Mouse (Mus musculus): ENCODE measurements at regions not wholly inside any gene's neighbourhood (a gene's known extent, or its start where the extent isn't known, plus 50 kb on each side); places are given as distances from the start of the nearest gene placed in this dataset.

GRCm38 (mm10) chr4:54563075-54563474 is 381.8 kb upstream of the Zfp462 start:
- no peak overlapping the region for H3K4me2 ChIP-seq
- no peak overlapping the region for H3K4me3 ChIP-seq
- H3K27ac ChIP-seq: no peak overlapping the region
- WGBS: 96% methylated on average over 1 of the region's 1 CpGs
- H3K9me3 ChIP-seq: peaks cover 5% of the 10 kb centered on the region; the same call in 1 of the 2 replicates
- ATAC-seq (ENCODE audit: low FRiP score): no peak
- H3K27me3 ChIP-seq: no peaks in the 10 kb centered on the region
- no peaks in the 10 kb centered on the region for H3K36me3 ChIP-seq
- no peak overlapping the region for H3K9ac ChIP-seq
- H3K4me1 ChIP-seq (replicated peaks): no peaks in the 10 kb centered on the region

- Histone ChIP-seq H3K4me1 (replicated peaks) (no peaks in the 10 kb centered on the region), H3K9ac (no peak overlapping the region), H3K36me3 (no peaks in the 10 kb centered on the region), H3K27ac (no peak overlapping the region), H3K4me3 (no peak overlapping the region), H3K4me2 (no peak overlapping the region), H3K27me3 (no peaks in the 10 kb centered on the region), H3K9me3 (no peaks in the 10 kb centered on the region)
- no peak for ATAC-seq (ENCODE audit: low FRiP score)
Measured at GRCm38 (mm10) chr4:54573185-54573584, 371.7 kb upstream of the Zfp462 start.

GRCm38 (mm10) chr4:54587197-54587596 is 357.7 kb upstream of the Zfp462 start:
- 74% methylated on average over 6 of the region's 6 CpGs for WGBS
- Histone ChIP-seq H3K9ac (no peak overlapping the region), H3K4me1 (replicated peaks) (no peaks in the 10 kb centered on the region), H3K4me3 (no peak overlapping the region), H3K27ac (no peak overlapping the region), H3K9me3 (no peaks in the 10 kb centered on the region), H3K27me3 (no peaks in the 10 kb centered on the region), H3K36me3 (no peaks in the 10 kb centered on the region), H3K4me2 (no peak overlapping the region)
- ATAC-seq (ENCODE audit: low FRiP score): no peak

- no peaks in the 10 kb centered on the region for H3K9me3 ChIP-seq
- no peak overlapping the region for H3K4me2 ChIP-seq
- H3K4me1 ChIP-seq (replicated peaks): no peaks in the 10 kb centered on the region
- no peaks in the 10 kb centered on the region for H3K27me3 ChIP-seq
- H3K27ac ChIP-seq: no peak overlapping the region
- H3K9ac ChIP-seq: no peak overlapping the region
- 89% methylated on average over 6 of the region's 6 CpGs for WGBS
- ATAC-seq (ENCODE audit: low FRiP score): no peak
- no peaks in the 10 kb centered on the region for H3K36me3 ChIP-seq
- no peak overlapping the region for H3K4me3 ChIP-seq
Measured at GRCm38 (mm10) chr4:54588704-54589103, 356.1 kb upstream of the Zfp462 start.

GRCm38 (mm10) chr4:54601671-54602512 is 343.0 kb upstream of the Zfp462 start:
- ATAC-seq (ENCODE audit: low FRiP score): peak; percentile 78
- Histone ChIP-seq H3K4me1 (replicated peaks) (peaks cover 9% of the 10 kb centered on the region; the same call in 1 of the 2 replicates), H3K27me3 (no peaks in the 10 kb centered on the region), H3K9me3 (no peaks in the 10 kb centered on the region), H3K4me3 (no peak overlapping the region), H3K9ac (no peak overlapping the region), H3K27ac (peak overlapping the region; percentile 63), H3K4me2 (no peak overlapping the region), H3K36me3 (no peaks in the 10 kb centered on the region)
- whole genome bisulfite sequencing: 30% methylated on average over 15 of the region's 15 CpGs

- Histone ChIP-seq H3K27ac (no peak overlapping the region), H3K9me3 (no peaks in the 10 kb centered on the region), H3K36me3 (no peaks in the 10 kb centered on the region), H3K4me3 (no peak overlapping the region), H3K4me2 (no peak overlapping the region), H3K4me1 (replicated peaks) (peaks cover 9% of the 10 kb centered on the region; the same call in 1 of the 2 replicates), H3K9ac (no peak overlapping the region), H3K27me3 (no peaks in the 10 kb centered on the region)
- WGBS: 78% methylated on average over 6 of the region's 6 CpGs
- no peak for ATAC-seq (ENCODE audit: low FRiP score)
Measured at GRCm38 (mm10) chr4:54602513-54603205, 342.2 kb upstream of the Zfp462 start.

- Histone ChIP-seq H3K4me1 (replicated peaks) (peaks cover 19% of the 10 kb centered on the region), H3K9ac (no peak overlapping the region), H3K9me3 (no peaks in the 10 kb centered on the region), H3K27me3 (no peaks in the 10 kb centered on the region), H3K4me3 (no peak overlapping the region), H3K27ac (no peak overlapping the region), H3K36me3 (no peaks in the 10 kb centered on the region), H3K4me2 (no peak overlapping the region)
- ATAC-seq (ENCODE audit: low FRiP score): no peak
- WGBS: 64% methylated on average over 5 of the region's 5 CpGs
Measured at GRCm38 (mm10) chr4:54610101-54610500, 334.7 kb upstream of the Zfp462 start.

- ATAC-seq (ENCODE audit: low FRiP score): no peak
- peaks cover 19% of the 10 kb centered on the region for H3K4me1 ChIP-seq (replicated peaks)
- H3K36me3 ChIP-seq: no peaks in the 10 kb centered on the region
- H3K27ac ChIP-seq: peak overlapping the region; percentile 75
- no peak overlapping the region for H3K9ac ChIP-seq
- H3K4me2 ChIP-seq: no peak overlapping the region
- H3K4me3 ChIP-seq: no peak overlapping the region
- WGBS: 14% methylated on average over 7 of the region's 7 CpGs
- no peaks in the 10 kb centered on the region for H3K27me3 ChIP-seq
- H3K9me3 ChIP-seq: no peaks in the 10 kb centered on the region
Measured at GRCm38 (mm10) chr4:54611990-54612980, 332.6 kb upstream of the Zfp462 start.

- WGBS: 23% methylated on average over 3 of the region's 3 CpGs
- no peaks in the 10 kb centered on the region for H3K27me3 ChIP-seq
- no peak for ATAC-seq (ENCODE audit: low FRiP score)
- H3K9ac ChIP-seq: no peak overlapping the region
- no peaks in the 10 kb centered on the region for H3K9me3 ChIP-seq
- no peak overlapping the region for H3K4me3 ChIP-seq
- H3K4me2 ChIP-seq: no peak overlapping the region
- 0 out of 2 replicates have a peak overlapping the region, but pooled peaks have one; percentile 19 for H3K27ac ChIP-seq
- H3K36me3 ChIP-seq: no peaks in the 10 kb centered on the region
- H3K4me1 ChIP-seq (replicated peaks): peaks cover 19% of the 10 kb centered on the region
Measured at GRCm38 (mm10) chr4:54613076-54613475, 331.8 kb upstream of the Zfp462 start.

GRCm38 (mm10) chr4:54613611-54614010 is 331.2 kb upstream of the Zfp462 start:
- no peak overlapping the region for H3K4me2 ChIP-seq
- H3K27ac ChIP-seq: no peak overlapping the region
- WGBS: 16% methylated on average over 2 of the region's 2 CpGs
- no peaks in the 10 kb centered on the region for H3K9me3 ChIP-seq
- no peak overlapping the region for H3K4me3 ChIP-seq
- H3K4me1 ChIP-seq (replicated peaks): peaks cover 19% of the 10 kb centered on the region
- H3K27me3 ChIP-seq: no peaks in the 10 kb centered on the region
- H3K36me3 ChIP-seq: no peaks in the 10 kb centered on the region
- H3K9ac ChIP-seq: no peak overlapping the region
- ATAC-seq (ENCODE audit: low FRiP score): no peak

- ATAC-seq (ENCODE audit: low FRiP score): no peak
- no peak overlapping the region for H3K27ac ChIP-seq
- H3K9ac ChIP-seq: no peak overlapping the region
- no peak overlapping the region for H3K4me3 ChIP-seq
- no peaks in the 10 kb centered on the region for H3K36me3 ChIP-seq
- H3K27me3 ChIP-seq: no peaks in the 10 kb centered on the region
- H3K4me1 ChIP-seq (replicated peaks): peaks cover 19% of the 10 kb centered on the region
- no peak overlapping the region for H3K4me2 ChIP-seq
- H3K9me3 ChIP-seq: no peaks in the 10 kb centered on the region
- WGBS: 54% methylated on average over 1 of the region's 1 CpGs
Measured at GRCm38 (mm10) chr4:54615886-54616285, 329.0 kb upstream of the Zfp462 start.

Data from hindbrain, embryonic 13.5 days (tissue).